Mouse (Mus musculus): Measurements from ENCODE around the gene C2cd5. TPM values are rescaled to one million over a fixed set of nuclear protein-coding genes. Genes with fewer than 3 reads are reported as not detected.

The C2cd5 gene
- polyA plus RNA-seq, 1 experiment from 2014 or later: 17.8 TPM

DNA sequence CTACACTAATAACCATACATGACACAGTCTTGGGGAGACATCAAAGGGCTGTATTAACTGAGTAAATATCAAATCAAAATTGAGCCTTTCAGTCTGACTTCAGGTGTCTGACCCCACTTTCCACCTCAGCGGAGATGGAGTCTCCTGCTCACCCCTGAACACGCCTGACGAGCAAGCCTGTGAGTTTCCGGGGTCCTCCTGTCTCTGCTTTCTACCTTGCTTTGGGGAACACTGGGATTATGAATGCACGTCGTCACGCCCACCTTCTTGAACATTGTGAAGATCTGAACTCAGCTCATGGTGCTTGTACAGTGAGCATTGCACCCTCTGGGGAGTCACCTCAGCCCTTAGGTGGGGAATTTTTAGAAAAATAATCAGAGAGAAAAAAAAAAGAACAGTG lies 126.7 kb downstream of the C2cd5 start:
- H3K27ac ChIP-seq (replicated peaks): no peak overlapping the region
- no peak for ATAC-seq (ENCODE audit: insufficient read depth)
- 70% methylated on average over 7 of the region's 7 CpGs for WGBS (ENCODE audit: insufficient replicate concordance)
- H3K9ac ChIP-seq: no peak overlapping the region
- H3K36me3 ChIP-seq (replicated peaks): no peaks in the 10 kb centered on the region
- H3K4me1 ChIP-seq (replicated peaks): no peaks in the 10 kb centered on the region
- H3K4me3 ChIP-seq (replicated peaks): no peak overlapping the region
- no peak overlapping the region for H3K4me2 ChIP-seq
- no peaks in the 10 kb centered on the region for H3K27me3 ChIP-seq
- H3K9me3 ChIP-seq (replicated peaks): no peaks in the 10 kb centered on the region

GRCm38 (mm10) chr6:142972205-142972604 lies 127.7 kb downstream of the C2cd5 start:
- Histone ChIP-seq H3K9me3 (replicated peaks) (no peaks in the 10 kb centered on the region), H3K27ac (replicated peaks) (no peak overlapping the region)
- 27% methylated on average over 2 of the region's 2 CpGs for WGBS (ENCODE audit: insufficient replicate concordance)

DNA sequence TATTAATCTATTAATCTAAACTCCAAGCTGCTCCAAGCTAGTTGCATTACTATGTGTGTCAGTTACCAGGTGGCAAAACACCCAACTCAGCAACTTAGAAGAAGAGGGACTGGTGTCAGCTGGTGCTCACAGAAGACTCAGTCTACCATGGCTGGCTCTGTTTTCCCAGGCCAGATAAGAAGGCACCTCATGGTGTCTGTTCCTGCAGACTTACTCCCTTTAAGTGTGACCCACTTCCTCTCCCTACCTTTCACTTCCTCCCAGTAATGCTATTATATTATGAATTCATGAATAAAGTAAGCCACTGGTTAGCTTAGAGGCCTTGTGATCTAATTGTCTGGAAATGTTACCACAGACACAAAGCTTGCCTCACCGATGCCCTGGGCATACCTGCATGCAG lies 132.5 kb downstream of the C2cd5 start:
- H3K9me3 ChIP-seq (replicated peaks): no peaks in the 10 kb centered on the region
- H3K4me1 ChIP-seq (replicated peaks): peaks cover 12% of the 10 kb centered on the region; the same call in 1 of the 2 replicates
- no peak for ATAC-seq (ENCODE audit: insufficient read depth)
- no peak overlapping the region for H3K4me3 ChIP-seq (replicated peaks)
- no peak overlapping the region for H3K27ac ChIP-seq (replicated peaks)
- H3K4me2 ChIP-seq: no peak overlapping the region
- H3K36me3 ChIP-seq (replicated peaks): no peaks in the 10 kb centered on the region
- peaks cover 36% of the 10 kb centered on the region for H3K27me3 ChIP-seq
- 69% methylated on average over 1 of the region's 1 CpGs for WGBS (ENCODE audit: insufficient replicate concordance)
- H3K9ac ChIP-seq: no peak overlapping the region

More at GRCm38 (mm10) chr6:142972205-142972604, 127.7 kb downstream of the C2cd5 start:
- Histone ChIP-seq H3K4me2 (no peak overlapping the region), H3K4me3 (replicated peaks) (no peak overlapping the region), H3K36me3 (replicated peaks) (no peaks in the 10 kb centered on the region), H3K4me1 (replicated peaks) (no peaks in the 10 kb centered on the region), H3K9ac (no peak overlapping the region), H3K27me3 (no peaks in the 10 kb centered on the region)
- no peak for ATAC-seq (ENCODE audit: insufficient read depth)

GRCm38 (mm10) chr6:142964531-142965385 lies 135.2 kb downstream of the C2cd5 start:
- Histone ChIP-seq H3K36me3 (replicated peaks) (no peaks in the 10 kb centered on the region), H3K4me3 (replicated peaks) (peak overlapping the region; percentile 43), H3K9ac (no peak overlapping the region), H3K27ac (replicated peaks) (no peak overlapping the region), H3K4me2 (peak overlapping the region; percentile 66), H3K4me1 (replicated peaks) (peaks cover 12% of the 10 kb centered on the region; the same call in 1 of the 2 replicates), H3K9me3 (replicated peaks) (no peaks in the 10 kb centered on the region), H3K27me3 (peaks cover 49% of the 10 kb centered on the region)
- whole genome bisulfite sequencing (ENCODE audit: insufficient replicate concordance): under 1% methylated on average over 39 of the region's 39 CpGs
- ATAC-seq (ENCODE audit: insufficient read depth): peak; percentile 74

GRCm38 (mm10) chr6:142964076-142964530 lies 135.8 kb downstream of the C2cd5 start, which contains the start of gene St8sia1:
TSS of gene St8sia1 (minus strand) at chr6:142964452.
- ATAC-seq (ENCODE audit: insufficient read depth): no peak
- Histone ChIP-seq H3K9ac (no peak within 1 kb of the TSS), H3K27ac (replicated peaks) (no peak within 1 kb of the TSS), H3K4me1 (replicated peaks) (peaks cover 12% of the 10 kb centered on the region; the same call in 1 of the 2 replicates), H3K9me3 (replicated peaks) (no peaks in the 10 kb centered on the region), H3K4me2 (peak within 1 kb of the TSS; percentile 66), H3K36me3 (replicated peaks) (no peaks in the 10 kb centered on the region), H3K4me3 (replicated peaks) (peak within 1 kb of the TSS; percentile 43), H3K27me3 (peaks cover 49% of the 10 kb centered on the region)
- WGBS (ENCODE audit: insufficient replicate concordance): 1% methylated on average over 45 of the region's 45 CpGs

DNA sequence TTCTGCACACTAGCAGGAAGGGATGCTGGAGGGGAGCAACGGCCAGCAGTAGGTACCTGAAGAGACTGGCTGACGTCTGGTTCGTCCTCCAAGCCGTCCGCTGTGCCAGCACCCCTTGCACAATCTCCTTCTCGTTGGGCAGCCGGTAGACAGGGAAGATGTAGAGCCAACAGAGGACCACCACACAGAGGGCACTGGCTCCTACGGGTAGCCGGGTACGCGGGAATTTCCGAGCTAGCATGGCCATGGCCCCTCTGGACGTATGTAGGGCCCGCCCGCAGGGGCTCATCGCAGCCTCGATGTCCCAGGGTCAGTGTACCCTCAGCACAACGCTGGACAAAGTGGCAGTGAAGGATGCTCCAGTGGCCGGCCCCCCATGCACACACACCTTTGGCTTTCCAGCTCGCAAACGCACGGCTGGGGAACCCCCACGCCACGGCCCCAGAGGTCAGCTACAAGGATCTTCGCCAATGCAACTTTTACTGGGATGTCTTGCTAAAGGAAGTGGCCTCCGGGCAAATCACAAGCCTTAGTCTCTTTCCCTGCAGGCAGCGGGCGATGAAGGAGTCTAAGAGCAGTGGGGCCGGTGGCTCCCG lies 136.4 kb downstream of the C2cd5 start:
- WGBS (ENCODE audit: insufficient replicate concordance): 17% methylated on average over 30 of the region's 30 CpGs
- Histone ChIP-seq H3K9me3 (replicated peaks) (no peaks in the 10 kb centered on the region), H3K4me1 (replicated peaks) (peaks cover 12% of the 10 kb centered on the region; the same call in 1 of the 2 replicates), H3K4me3 (replicated peaks) (peak overlapping the region; percentile 43), H3K9ac (no peak overlapping the region), H3K36me3 (replicated peaks) (no peaks in the 10 kb centered on the region), H3K4me2 (peak overlapping the region; percentile 66), H3K27me3 (peaks cover 49% of the 10 kb centered on the region), H3K27ac (replicated peaks) (no peak overlapping the region)
- ATAC-seq (ENCODE audit: insufficient read depth): no peak

GRCm38 (mm10) chr6:142962881-142963280 lies 137.1 kb downstream of the C2cd5 start:
- 72% methylated on average over 14 of the region's 14 CpGs for WGBS (ENCODE audit: insufficient replicate concordance)
- no peak for ATAC-seq (ENCODE audit: insufficient read depth)
- H3K27me3 ChIP-seq: peaks cover 49% of the 10 kb centered on the region
- no peak overlapping the region for H3K27ac ChIP-seq (replicated peaks)
- no peaks in the 10 kb centered on the region for H3K36me3 ChIP-seq (replicated peaks)
- H3K9me3 ChIP-seq (replicated peaks): no peaks in the 10 kb centered on the region
- H3K4me3 ChIP-seq (replicated peaks): no peak overlapping the region
- peaks cover 13% of the 10 kb centered on the region; the same call in 1 of the 2 replicates for H3K4me1 ChIP-seq (replicated peaks)
- H3K4me2 ChIP-seq: no peak overlapping the region
- no peak overlapping the region for H3K9ac ChIP-seq

- Histone ChIP-seq H3K27me3 (peaks cover 49% of the 10 kb centered on the region), H3K4me3 (replicated peaks) (no peak overlapping the region), H3K9me3 (replicated peaks) (no peaks in the 10 kb centered on the region), H3K4me1 (replicated peaks) (peaks cover 15% of the 10 kb centered on the region; the same call in 1 of the 2 replicates), H3K27ac (replicated peaks) (no peak overlapping the region), H3K9ac (no peak overlapping the region), H3K4me2 (no peak overlapping the region), H3K36me3 (replicated peaks) (no peaks in the 10 kb centered on the region)
- ATAC-seq (ENCODE audit: insufficient read depth): no peak
- WGBS (ENCODE audit: insufficient replicate concordance): 55% methylated on average over 10 of the region's 10 CpGs
These were observed 137.5 kb downstream of the C2cd5 start for GRCm38 (mm10) chr6:142962476-142962875.

GRCm38 (mm10) chr6:142961721-142962455 lies 138.1 kb downstream of the C2cd5 start:
- H3K4me1 ChIP-seq (replicated peaks): peaks cover 15% of the 10 kb centered on the region; the same call in 1 of the 2 replicates
- WGBS (ENCODE audit: insufficient replicate concordance): 59% methylated on average over 9 of the region's 9 CpGs
- H3K36me3 ChIP-seq (replicated peaks): no peaks in the 10 kb centered on the region
- H3K4me3 ChIP-seq (replicated peaks): no peak overlapping the region
- H3K4me2 ChIP-seq: no peak overlapping the region
- no peak for ATAC-seq (ENCODE audit: insufficient read depth)
- H3K9me3 ChIP-seq (replicated peaks): no peaks in the 10 kb centered on the region
- H3K9ac ChIP-seq: no peak overlapping the region
- H3K27ac ChIP-seq (replicated peaks): no peak overlapping the region
- peaks cover 49% of the 10 kb centered on the region for H3K27me3 ChIP-seq
